Mouse (Mus musculus): ENCODE measurements around the gene Acss3. TPM values are rescaled to one million over a fixed set of nuclear protein-coding genes. Genes with fewer than 3 reads are reported as not detected.
A peak's percentile ranks its signal among the peaks of the same experiment; 100 is the strongest.

Gene Acss3
- 1 to 10 TPM in 1 of 2 experiments, under 1 TPM in 1; 0.82 to 1.2 TPM for total RNA-seq (2021)
- long read RNA-seq, experiment 1 = 0 reads
- long read RNA-seq, experiment 2, full-length matches to known transcripts = 1 of 1 reads
- long read RNA-seq, experiment 2, partial matches to known transcripts = 0 of 1 reads
- long read RNA-seq, experiment 2, other reads (novel, unspliced or antisense) = 0 of 1 reads

GRCm38 (mm10) chr10:107123529-107124335 is at the start of gene Acss3:
Gene Acss3 (minus strand): TSS chr10:107123668.
- Histone ChIP-seq H3K27ac (no peak within 1 kb of the TSS), H3K4me3 (peak within 1 kb of the TSS; percentile 39)
- no peak for TF ChIP-seq CTCF (IDR thresholded peaks at IDR 0.05)
- intact Hi-C loops (cut with DNase I) = no loop called here
- DNase-seq (ENCODE audit: extremely low spot score in 1 of 2, low spot score in 2 of 2) = peak in 1 of 2 experiments; percentile 10

GRCm38 (mm10) chr10:107172003-107172689 is 48.7 kb upstream of the Acss3 start:
- Histone ChIP-seq H3K27ac (no peak overlapping the region), H3K4me3 (no peak overlapping the region)
- no peak for TF ChIP-seq CTCF (IDR thresholded peaks at IDR 0.05)
- no peak for DNase-seq (ENCODE audit: extremely low spot score in 1 of 2, low spot score in 2 of 2)
- intact Hi-C loops (cut with DNase I) = loop anchor here (5.0 kb wide), 1 partner anchor 235 kb away; no protein-coding TSS in a partner anchor

GRCm38 (mm10) chr10:107166486-107166885 is 43.0 kb upstream of the Acss3 start:
- Histone ChIP-seq H3K4me3 (no peak overlapping the region), H3K27ac (peak overlapping the region; percentile 25)
- DNase-seq (ENCODE audit: extremely low spot score in 1 of 2, low spot score in 2 of 2) = no peak
- no peak for TF ChIP-seq CTCF (IDR thresholded peaks at IDR 0.05)
- intact Hi-C loops (cut with DNase I) = no loop called here

- no peak for DNase-seq (ENCODE audit: extremely low spot score in 1 of 2, low spot score in 2 of 2)
- no peak overlapping the region for H3K27ac ChIP-seq
- no peak for TF ChIP-seq CTCF (IDR thresholded peaks at IDR 0.05)
- intact Hi-C loops (cut with DNase I) = no loop called here
- H3K4me3 ChIP-seq = no peak overlapping the region
Measured at GRCm38 (mm10) chr10:107148759-107149158, 25.3 kb upstream of the Acss3 start.

DNA sequence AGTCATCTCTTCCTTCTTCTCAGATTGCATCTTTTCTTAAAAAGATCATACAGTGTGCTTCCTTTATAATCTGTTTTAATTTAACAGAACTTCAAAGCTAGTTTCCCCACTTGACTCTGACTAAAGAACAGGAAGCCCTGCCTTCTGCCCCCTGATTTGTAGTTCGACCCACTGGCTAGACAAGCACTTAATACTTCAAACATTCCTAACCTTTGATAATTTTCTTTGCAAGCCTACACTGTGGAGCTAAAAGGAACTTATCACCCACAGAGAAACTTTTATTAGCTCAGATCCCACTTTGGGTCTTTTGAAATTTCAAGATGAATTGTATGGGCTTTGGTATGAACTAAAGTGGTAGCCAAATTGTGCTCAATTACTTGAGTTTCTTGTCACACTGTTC is 20.5 kb upstream of the Acss3 start:
- DNase-seq (ENCODE audit: extremely low spot score in 1 of 2, low spot score in 2 of 2) = no peak
- Histone ChIP-seq H3K27ac (no peak overlapping the region), H3K4me3 (no peak overlapping the region)
- TF ChIP-seq CTCF (IDR thresholded peaks at IDR 0.05) = no peak
- intact Hi-C loops (cut with DNase I) = no loop called here

DNA sequence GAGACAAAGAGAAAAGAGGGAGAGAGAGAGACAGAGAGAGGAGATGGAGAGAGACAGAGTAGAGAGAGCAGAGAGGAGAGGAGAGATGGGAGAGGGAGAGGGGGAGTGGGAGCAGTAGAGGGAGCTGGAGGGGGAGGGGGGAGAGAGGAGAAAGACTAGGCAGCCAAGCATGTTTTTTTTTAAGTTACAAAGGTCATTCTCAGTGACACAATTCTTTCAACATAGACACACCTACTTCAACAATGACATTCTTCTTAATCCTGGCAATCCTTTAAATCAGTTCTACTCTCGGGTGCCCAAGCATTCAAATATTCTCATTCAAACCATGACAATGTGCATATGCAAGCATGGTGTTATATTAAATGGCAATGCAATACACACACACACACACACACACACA is 19.4 kb upstream of the Acss3 start:
- DNase-seq (ENCODE audit: extremely low spot score in 1 of 2, low spot score in 2 of 2) = no peak
- intact Hi-C loops (cut with DNase I) = no loop called here
- TF ChIP-seq CTCF (IDR thresholded peaks at IDR 0.05) = no peak
- no peak overlapping the region for H3K27ac ChIP-seq
- no peak overlapping the region for H3K4me3 ChIP-seq

DNA sequence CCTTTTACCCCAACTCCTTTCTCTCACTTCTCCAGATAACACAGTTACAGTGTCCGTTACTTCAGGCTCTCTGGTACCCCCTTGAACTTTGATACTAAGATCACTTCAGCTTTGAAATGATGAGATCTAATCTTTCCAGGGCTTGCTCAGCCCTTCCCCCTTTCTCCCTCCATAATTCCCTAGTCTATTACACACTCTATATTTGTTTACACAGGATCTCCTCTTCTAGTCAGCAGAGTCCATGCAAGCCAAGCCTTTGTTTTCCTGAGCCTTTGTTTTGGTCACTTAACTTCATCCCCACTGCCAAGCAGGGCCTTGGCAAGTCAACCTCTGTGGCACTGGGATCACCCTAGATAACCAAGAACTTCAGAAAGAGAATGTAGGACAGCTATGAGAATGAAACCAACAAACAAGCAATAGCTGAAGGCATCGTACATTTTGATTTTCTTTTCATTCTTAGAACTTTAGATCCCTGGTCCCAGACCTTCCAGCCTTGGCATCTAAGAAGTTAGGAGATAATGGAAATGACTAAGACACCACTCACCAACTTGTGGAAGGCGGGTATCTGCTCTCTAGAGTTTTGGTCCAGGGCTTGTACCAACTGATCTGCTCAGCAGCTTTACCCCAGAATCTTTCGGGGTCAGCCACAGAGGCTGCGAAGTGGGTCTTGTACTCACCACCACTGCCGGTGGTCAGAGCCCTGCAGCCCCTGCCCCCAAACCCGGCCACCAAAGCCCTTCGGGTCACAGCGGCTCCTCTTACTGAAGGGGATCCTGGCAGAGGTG is 532 bp downstream of the Acss3 start:
- TF ChIP-seq CTCF (IDR thresholded peaks at IDR 0.05) = no peak
- intact Hi-C loops (cut with DNase I) = no loop called here
- no peak for DNase-seq (ENCODE audit: extremely low spot score in 1 of 2, low spot score in 2 of 2)
- Histone ChIP-seq H3K27ac (no peak overlapping the region), H3K4me3 (peak overlapping the region; percentile 39)

DNA sequence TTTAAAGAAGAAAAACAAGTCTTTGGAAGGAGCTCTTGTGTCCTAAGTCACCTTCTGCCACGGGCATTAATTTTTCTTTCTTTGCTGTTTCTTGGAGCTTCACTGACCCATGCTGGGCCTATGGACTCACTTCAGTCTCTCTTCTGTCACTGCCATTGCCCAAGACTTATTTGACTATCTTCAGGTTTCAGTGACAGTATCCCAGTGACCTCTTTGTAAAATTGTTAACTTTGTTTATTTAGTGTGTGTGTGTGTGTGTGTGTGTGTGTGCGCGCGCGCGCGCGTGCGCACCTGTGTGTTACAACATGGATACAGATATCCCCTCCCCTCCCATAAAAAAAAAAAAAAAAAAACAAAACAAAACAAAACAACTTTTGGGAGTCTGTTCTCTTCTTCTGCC is 2.2 kb downstream of the Acss3 start:
- intact Hi-C loops (cut with DNase I) = no loop called here
- DNase-seq (ENCODE audit: extremely low spot score in 1 of 2, low spot score in 2 of 2) = no peak
- TF ChIP-seq CTCF (IDR thresholded peaks at IDR 0.05) = no peak
- Histone ChIP-seq H3K27ac (no peak overlapping the region), H3K4me3 (no peak overlapping the region)

- no peak for TF ChIP-seq CTCF (IDR thresholded peaks at IDR 0.05)
- intact Hi-C loops (cut with DNase I) = no loop called here
- no peak overlapping the region for H3K27ac ChIP-seq
- no peak for DNase-seq (ENCODE audit: extremely low spot score in 1 of 2, low spot score in 2 of 2)
- no peak overlapping the region for H3K4me3 ChIP-seq
Measured at GRCm38 (mm10) chr10:107119135-107119534, 4.3 kb downstream of the Acss3 start.

DNA sequence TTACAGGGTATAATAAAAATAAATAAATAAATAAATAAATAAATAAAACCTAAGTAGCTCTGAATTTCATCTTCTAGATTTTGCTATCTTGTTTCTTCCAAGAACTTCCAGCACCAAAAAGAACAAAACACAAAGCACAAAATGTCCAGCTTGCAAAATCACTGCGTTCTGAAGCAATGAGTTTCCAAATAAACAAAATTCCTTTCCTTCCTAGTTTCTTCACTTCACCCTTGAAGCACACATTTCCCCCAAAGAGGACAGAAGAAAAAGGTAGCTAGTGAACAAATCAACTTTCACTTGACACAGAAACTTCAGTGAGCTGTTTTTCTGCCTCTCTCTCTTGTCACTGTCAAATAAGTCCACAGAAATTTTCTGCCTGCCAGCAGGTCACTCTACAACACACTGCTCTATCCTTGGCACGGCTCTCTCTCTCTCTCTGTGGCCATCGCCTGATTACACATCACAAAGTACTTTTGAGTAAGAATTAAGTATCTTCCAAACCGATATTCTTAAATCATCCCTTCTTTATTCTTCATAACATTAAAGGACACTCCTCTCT is 6.7 kb downstream of the Acss3 start:
- no peak for DNase-seq (ENCODE audit: extremely low spot score in 1 of 2, low spot score in 2 of 2)
- intact Hi-C loops (cut with DNase I) = no loop called here
- no peak for TF ChIP-seq CTCF (IDR thresholded peaks at IDR 0.05)
- Histone ChIP-seq H3K4me3 (no peak overlapping the region), H3K27ac (no peak overlapping the region)

DNA sequence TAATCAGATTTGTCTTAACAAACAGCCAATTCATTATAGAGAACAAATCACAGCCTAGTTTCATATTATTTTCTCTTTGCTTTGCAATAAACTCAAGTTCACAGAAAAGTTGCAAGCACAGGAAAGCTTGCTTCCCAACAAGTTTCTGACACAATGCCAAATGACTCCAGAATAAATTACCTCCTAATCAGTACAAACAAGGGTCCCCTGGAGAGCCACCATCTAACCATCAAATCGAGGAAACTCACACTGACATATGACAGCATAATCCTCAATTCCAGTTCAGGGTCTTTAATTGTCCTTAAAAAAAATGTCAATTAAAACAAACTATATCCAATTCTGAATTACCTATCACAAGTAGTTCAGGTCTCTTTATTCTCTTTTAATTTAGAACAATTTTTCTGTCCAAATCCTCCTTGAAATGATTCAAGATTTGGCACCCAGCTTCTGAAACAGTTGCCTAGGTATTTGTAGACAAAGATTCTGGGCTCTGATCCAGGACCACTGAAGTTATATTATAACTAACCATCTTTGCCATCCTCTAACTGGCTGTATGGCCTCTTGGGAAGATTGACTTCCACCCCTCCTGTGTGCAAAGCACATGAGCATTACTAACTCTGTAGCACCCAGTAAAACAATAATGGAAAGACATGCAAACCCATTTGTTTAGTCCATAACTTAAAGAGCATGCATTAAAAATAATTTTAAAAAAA is 7.4 kb downstream of the Acss3 start:
- intact Hi-C loops (cut with DNase I) = no loop called here
- no peak for TF ChIP-seq CTCF (IDR thresholded peaks at IDR 0.05)
- no peak overlapping the region for H3K27ac ChIP-seq
- no peak for DNase-seq (ENCODE audit: extremely low spot score in 1 of 2, low spot score in 2 of 2)
- H3K4me3 ChIP-seq = no peak overlapping the region
